Mouse (Mus musculus): ENCODE measurements around the gene Ephb6. TPM values are rescaled to one million over a fixed set of nuclear protein-coding genes. Genes with fewer than 3 reads are reported as not detected.

Ephb6 gene
- total RNA-seq, 2 experiments from 2014 or later, result 142 to 146 TPM

DNA sequence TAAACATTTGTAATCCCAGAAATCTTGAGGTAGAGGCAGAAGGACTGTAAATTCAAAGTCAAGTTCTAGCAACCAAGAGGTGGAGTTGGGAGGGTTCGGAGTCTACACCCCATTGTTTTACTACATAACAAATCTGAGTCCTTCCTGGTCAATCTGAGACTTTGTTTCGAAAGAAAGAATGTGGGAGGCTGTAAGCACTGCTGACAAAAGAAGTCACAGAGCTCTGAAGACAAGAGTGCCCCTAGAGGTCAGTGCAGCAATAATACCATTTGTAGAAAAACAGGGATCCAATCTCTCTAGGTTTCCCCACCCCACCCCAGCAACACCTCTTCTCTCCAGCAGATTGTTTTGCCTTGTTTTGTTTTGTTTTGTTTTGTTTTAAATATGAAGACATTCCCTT lies 57.0 kb downstream of the Ephb6 start:
- intact Hi-C loops (cut with DNase I), result no loop called here
- peak in 1 of 2 experiments; percentile 7 for DNase-seq (ENCODE audit: low spot score in 2 of 2)

Other genes starting within 250 kb of the Ephb6 start
- not detected for gene Prss3, start 227.8 kb upstream of the Ephb6 start, total RNA-seq (2021)
- gene Gm5771, start 213.1 kb upstream of the Ephb6 start, total RNA-seq (2021), result not detected
- under 1 TPM in 1 of 2 experiments, not detected in 1; 0.70 TPM for gene Gm10334, start 159.3 kb upstream of the Ephb6 start, total RNA-seq (2021)
- not detected for gene Prss1, start 146.6 kb upstream of the Ephb6 start, total RNA-seq (2021)
- gene Prss2, start 83.7 kb upstream of the Ephb6 start, total RNA-seq (2021), result not detected
- 1 to 10 TPM; 1.8 to 3.0 TPM for gene Trpv6, start 30.9 kb downstream of the Ephb6 start, total RNA-seq (2021)
- gene Trpv5, start 75.3 kb downstream of the Ephb6 start, total RNA-seq (2021), result not detected
- not detected for gene Llcfc1, start 78.9 kb downstream of the Ephb6 start, total RNA-seq (2021)
- gene Kel, start 98.9 kb downstream of the Ephb6 start, total RNA-seq (2021), result not detected
- not detected for gene Olfr459, start 169.7 kb downstream of the Ephb6 start, total RNA-seq (2021)
- not detected for gene Pip, start 242.1 kb downstream of the Ephb6 start, total RNA-seq (2021)
- not detected for gene Sval2, start 247.5 kb downstream of the Ephb6 start, total RNA-seq (2021)

Measured in left cerebral cortex, postnatal 14 days (tissue).